Mouse (Mus musculus) liver (tissue): ENCODE measurements around the gene Macrod2.

Experiments
- DNase-seq: peaks from one replicate; pipeline ENCODE4 v3.0.0-alpha.2; 2020; ENCODE audit warnings: mixed read lengths

Gene Macrod2

GRCm38 (mm10) chr2:142264697-142265096, 1869.6 kb downstream of the Macrod2 start:
- DNase-seq, result no peak

GRCm38 (mm10) chr2:142267836-142268235, 1872.7 kb downstream of the Macrod2 start:
- no peak for DNase-seq

- DNase-seq, result no peak
Observed at GRCm38 (mm10) chr2:142286761-142287160, 1891.7 kb downstream of the Macrod2 start.

GRCm38 (mm10) chr2:142294831-142295230, 1899.7 kb downstream of the Macrod2 start:
- no peak for DNase-seq

- DNase-seq, result no peak
Observed at GRCm38 (mm10) chr2:142303098-142303911, 1908.2 kb downstream of the Macrod2 start.

GRCm38 (mm10) chr2:142303912-142304182, 1908.7 kb downstream of the Macrod2 start:
- no peak for DNase-seq

GRCm38 (mm10) chr2:142323158-142323557, 1928.0 kb downstream of the Macrod2 start:
- no peak for DNase-seq

GRCm38 (mm10) chr2:142326737-142327136, 1931.6 kb downstream of the Macrod2 start:
- DNase-seq, result no peak

GRCm38 (mm10) chr2:142329761-142330160, 1934.7 kb downstream of the Macrod2 start:
- DNase-seq, result no peak

GRCm38 (mm10) chr2:142334441-142335102, 1939.5 kb downstream of the Macrod2 start:
- DNase-seq, result peak; percentile 4

- no peak for DNase-seq
Observed at GRCm38 (mm10) chr2:142335103-142335999, 1940.2 kb downstream of the Macrod2 start.

- DNase-seq, result no peak
Observed at GRCm38 (mm10) chr2:142344021-142344420, 1948.9 kb downstream of the Macrod2 start.

- DNase-seq, result no peak
Observed at GRCm38 (mm10) chr2:142344758-142345157, 1949.6 kb downstream of the Macrod2 start.

- no peak for DNase-seq
Observed at GRCm38 (mm10) chr2:142349805-142350204, 1954.7 kb downstream of the Macrod2 start.

GRCm38 (mm10) chr2:142362888-142363287, 1967.8 kb downstream of the Macrod2 start:
- no peak for DNase-seq

GRCm38 (mm10) chr2:142373978-142374377, 1978.9 kb downstream of the Macrod2 start:
- DNase-seq, result no peak

- DNase-seq, result no peak
Observed at GRCm38 (mm10) chr2:142380563-142380962, 1985.5 kb downstream of the Macrod2 start.

- DNase-seq, result no peak
Observed at GRCm38 (mm10) chr2:142381081-142381579, 1986.0 kb downstream of the Macrod2 start.

GRCm38 (mm10) chr2:142393546-142393945, 1998.4 kb downstream of the Macrod2 start:
- DNase-seq, result no peak

- DNase-seq, result no peak
Observed at GRCm38 (mm10) chr2:142399490-142399889, 2004.4 kb downstream of the Macrod2 start.

GRCm38 (mm10) chr2:142400781-142401180, 2005.7 kb downstream of the Macrod2 start:
- DNase-seq, result no peak

- no peak for DNase-seq
Observed at GRCm38 (mm10) chr2:142401359-142401758, 2006.2 kb downstream of the Macrod2 start.

GRCm38 (mm10) chr2:142403394-142403793, 2008.3 kb downstream of the Macrod2 start:
- no peak for DNase-seq
